Mouse (Mus musculus) thymus, adult 2 months (tissue): ENCODE measurements around the gene Fam208a.

ENCODE experiments used
- CTCF ChIP-seq: fragments of 200-500 bp; IDR thresholded peaks from 2 replicates; pipeline ENCODE4 v1.5.1; 2012; ENCODE audit warnings: mild to moderate bottlenecking, control low read depth, low read length, moderate library complexity, borderline replicate concordance; ENCODE audit not compliant: control insufficient read depth, poor library complexity, insufficient read depth; ENCODE audit errors: extremely low read depth
- POLR2A ChIP-seq: fragments of 200-500 bp; IDR thresholded peaks from 2 replicates; pipeline ENCODE4 v1.6.1; 2012; ENCODE audit warnings: mild to moderate bottlenecking, low read length, control low read depth, moderate library complexity; ENCODE audit not compliant: control insufficient read depth, poor library complexity, insufficient read depth; ENCODE audit errors: extremely low read depth

GRCm38 (mm10) chr14:27524541-27524940 is 95.9 kb downstream of the Fam208a start:
- TF ChIP-seq CTCF, result no peak
- TF ChIP-seq POLR2A, result no peak
